Mouse (Mus musculus) limb, embryonic 10.5 days (tissue): ENCODE results near the gene Birc2. TPM values are rescaled to one million over a fixed set of nuclear protein-coding genes. Genes with fewer than 3 reads are reported as not detected.

Experiments used
- DNase-seq: peaks from one replicate; pipeline ENCODE4 v3.0.0-alpha.2; 2017; ENCODE audit warnings: low spot score
- H3K27ac ChIP-seq: fragments of 300-500 bp; sonication (generic); 2 replicates; pipeline ENCODE4 v1.5.1; 2016; ENCODE audit warnings: mild to moderate bottlenecking
- H3K27me3 ChIP-seq: fragments of 300-500 bp; sonication (generic); 2 replicates; pipeline ENCODE4 v1.6.1; 2016; ENCODE audit warnings: low read depth, mild to moderate bottlenecking; ENCODE audit not compliant: poor library complexity, severe bottlenecking
- H3K36me3 ChIP-seq: fragments of 300-500 bp; sonication (generic); 2 replicates; pipeline ENCODE4 v1.6.1; 2016; ENCODE audit warnings: mild to moderate bottlenecking, moderate library complexity
- H3K4me1 ChIP-seq: fragments of 300-500 bp; sonication (generic); 2 replicates; pipeline ENCODE4 v1.6.1; 2016
- H3K4me3 ChIP-seq: fragments of 300-500 bp; sonication (generic); 2 replicates; pipeline ENCODE4 v1.5.1; 2016; ENCODE audit warnings: mild to moderate bottlenecking, moderate library complexity
- H3K9me3 ChIP-seq: fragments of 300-500 bp; sonication (generic); replicated peaks from 2 replicates; pipeline ENCODE4 v1.6.1; 2016; ENCODE audit warnings: mild to moderate bottlenecking
- WGBS: fragments of 180-500 bp; shearing (Covaris S2); methylation state at CpG from one replicate; pipeline ENCODE4 v1.1.7; 2016; 5-methylcytosine and 5-hydroxymethylcytosine counted together
- polyA plus RNA-seq: library from polyadenylated mRNA; unstranded; fragments of >200 nt; fragmentation: Nextera tagmentation; extraction: Ambion mirVana; gene quantifications from 2 replicates; pipeline ENCODE4 v1.2.1, GENCODE M21; 2016

Gene Birc2
- polyA plus RNA-seq, 1 experiment from 2014 or later = 37.6 TPM

DNA sequence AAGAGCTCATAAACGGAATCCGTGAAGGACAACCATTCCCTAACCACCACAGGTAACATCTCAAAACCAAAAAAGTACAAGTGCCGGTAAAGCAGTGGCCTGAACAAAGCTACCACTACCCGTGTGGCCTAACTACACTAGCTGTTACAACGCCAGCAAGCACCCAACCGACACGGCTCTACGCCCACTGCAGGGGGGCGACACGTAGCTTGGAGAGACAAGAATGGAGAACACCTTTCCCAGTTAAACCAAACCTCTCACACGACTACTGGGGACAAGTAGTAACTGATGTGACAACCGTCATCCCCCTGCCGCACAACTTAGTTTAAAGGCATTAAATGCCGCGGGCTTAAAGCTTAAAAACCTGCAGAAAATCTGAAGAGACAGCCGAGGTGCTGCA, 533 bp downstream of the Birc2 start:
- peak overlapping the region; percentile 66 for H3K4me3 ChIP-seq
- H3K9me3 ChIP-seq = no peaks in the 10 kb centered on the region
- DNase-seq = peak; percentile 69
- WGBS = under 1% methylated on average over 16 of the region's 16 CpGs
- peaks cover 12% of the 10 kb centered on the region; the same call in 1 of the 2 replicates for H3K4me1 ChIP-seq
- no peaks in the 10 kb centered on the region for H3K27me3 ChIP-seq
- H3K27ac ChIP-seq = peak overlapping the region; percentile 96
- peaks cover 33% of the 10 kb centered on the region for H3K36me3 ChIP-seq

DNA sequence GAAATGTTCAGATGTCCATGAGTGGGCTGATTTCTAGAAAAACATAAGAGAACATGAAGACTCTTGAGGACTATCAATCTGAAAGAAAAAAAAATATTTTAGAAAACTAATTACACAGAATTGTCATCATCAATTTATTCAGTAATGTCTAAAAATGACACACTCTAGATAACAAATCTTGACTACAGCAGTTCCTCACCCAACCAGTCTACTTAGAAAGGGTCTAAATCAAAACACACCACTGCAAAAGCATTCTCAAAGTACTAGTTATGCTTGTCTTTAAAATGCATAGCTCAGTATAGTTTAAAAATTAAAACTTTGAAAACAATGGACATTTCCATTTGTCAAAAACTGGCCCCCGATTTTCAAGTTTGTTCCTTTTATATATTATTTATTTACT, 1.6 kb downstream of the Birc2 start:
- 81% methylated on average over 1 of the region's 1 CpGs for WGBS
- no peak for DNase-seq
- no peaks in the 10 kb centered on the region for H3K9me3 ChIP-seq
- no peak overlapping the region for H3K4me3 ChIP-seq
- H3K36me3 ChIP-seq = peaks cover 34% of the 10 kb centered on the region
- no peak overlapping the region for H3K27ac ChIP-seq
- H3K4me1 ChIP-seq = peaks cover 12% of the 10 kb centered on the region; the same call in 1 of the 2 replicates
- H3K27me3 ChIP-seq = no peaks in the 10 kb centered on the region

DNA sequence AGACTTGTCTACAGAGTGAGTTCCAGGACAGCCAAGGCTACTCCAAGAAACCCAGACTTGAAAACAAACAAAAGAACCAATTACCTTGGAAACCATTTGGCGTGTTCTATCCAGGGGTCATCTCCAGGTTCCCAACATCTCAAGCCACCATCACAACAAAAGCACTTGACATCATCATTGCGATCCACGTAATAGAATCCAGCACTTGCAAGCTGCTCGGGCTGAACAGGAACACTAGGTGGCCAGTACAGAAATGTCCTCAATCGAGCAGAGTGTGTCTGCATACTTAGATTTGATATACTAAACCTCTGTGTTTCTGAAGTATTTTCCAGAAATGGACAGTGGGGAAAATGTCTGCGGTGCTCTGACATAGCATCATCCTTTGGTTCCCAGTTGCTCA, 3.4 kb downstream of the Birc2 start:
- WGBS = 92% methylated on average over 6 of the region's 6 CpGs
- peaks cover 12% of the 10 kb centered on the region; the same call in 1 of the 2 replicates for H3K4me1 ChIP-seq
- H3K27ac ChIP-seq = no peak overlapping the region
- no peaks in the 10 kb centered on the region for H3K27me3 ChIP-seq
- H3K9me3 ChIP-seq = no peaks in the 10 kb centered on the region
- no peak for DNase-seq
- no peak overlapping the region for H3K4me3 ChIP-seq
- H3K36me3 ChIP-seq = peaks cover 46% of the 10 kb centered on the region

DNA sequence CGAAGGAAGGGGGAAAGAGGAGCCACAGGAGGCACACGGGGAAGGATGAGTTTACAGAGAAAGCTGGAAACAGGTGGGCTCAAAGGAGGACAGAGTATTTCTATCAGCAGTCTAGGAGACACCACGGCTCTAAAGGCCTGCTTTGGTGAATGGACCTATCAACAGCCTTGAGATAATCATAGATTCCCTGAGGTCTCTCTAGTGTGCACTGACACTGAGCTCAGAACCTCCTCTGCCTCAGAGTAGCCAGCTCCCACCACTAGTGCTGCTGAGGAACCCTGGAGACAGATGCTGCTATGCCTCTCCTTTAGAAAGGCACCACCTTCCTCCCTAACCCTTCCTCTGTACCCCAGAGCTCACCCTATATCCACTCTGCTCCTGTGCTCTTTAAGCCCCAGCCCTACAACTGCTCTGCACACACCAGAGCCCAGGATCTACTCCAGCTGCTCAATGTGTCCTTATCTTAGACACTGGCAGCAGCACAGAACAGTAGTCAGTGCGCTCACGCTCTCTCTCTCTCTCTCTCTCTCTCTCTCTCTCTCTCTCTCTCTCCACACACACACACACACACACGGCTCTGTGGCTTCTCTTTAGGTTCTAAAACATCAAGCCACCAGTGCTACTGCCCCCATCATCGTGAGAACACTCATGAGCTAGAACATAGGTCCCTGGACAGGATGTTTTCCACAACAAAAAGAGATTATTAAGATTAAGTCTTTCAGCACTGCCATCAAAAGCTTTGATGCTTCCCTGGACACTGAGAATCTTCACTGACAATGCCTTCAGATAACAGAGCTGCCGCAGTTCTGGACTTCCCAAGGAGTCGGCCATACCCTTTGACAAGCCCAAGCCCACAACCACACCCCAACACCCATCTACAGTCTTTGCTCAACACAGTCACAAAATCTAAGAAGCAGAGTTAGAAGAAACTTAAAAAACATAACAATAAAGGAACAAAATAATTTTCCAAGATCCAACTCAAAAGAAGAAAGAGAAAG, 7.0 kb downstream of the Birc2 start:
- Histone ChIP-seq H3K27me3 (no peaks in the 10 kb centered on the region), H3K4me3 (no peak overlapping the region), H3K27ac (no peak overlapping the region), H3K4me1 (peaks cover 9% of the 10 kb centered on the region; the same call in 1 of the 2 replicates), H3K36me3 (peaks cover 71% of the 10 kb centered on the region), H3K9me3 (no peaks in the 10 kb centered on the region)
- DNase-seq = no peak
- WGBS = 83% methylated on average over 9 of the region's 9 CpGs

DNA sequence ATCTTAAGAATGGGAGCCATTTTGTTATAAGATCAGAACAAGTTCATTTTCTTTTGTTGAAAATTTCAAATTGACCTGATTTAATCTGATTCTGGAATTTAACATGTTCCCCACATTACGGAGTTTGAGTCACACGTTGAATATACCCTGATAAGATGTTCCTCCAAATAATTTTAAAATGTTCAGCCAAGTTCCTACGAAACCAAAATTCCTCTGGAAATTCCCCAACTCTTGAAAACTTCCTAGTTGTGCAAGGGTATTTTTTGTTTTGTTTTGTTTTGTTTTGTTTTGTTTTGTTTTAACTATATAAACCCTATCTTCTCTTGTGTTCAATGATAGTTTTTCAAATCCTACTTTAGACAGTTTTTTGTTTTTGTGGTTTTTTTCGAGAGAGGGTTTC, 8.2 kb downstream of the Birc2 start:
- Histone ChIP-seq H3K36me3 (peaks cover 67% of the 10 kb centered on the region), H3K4me1 (peaks cover 6% of the 10 kb centered on the region; the same call in 1 of the 2 replicates), H3K27me3 (no peaks in the 10 kb centered on the region), H3K9me3 (no peaks in the 10 kb centered on the region), H3K4me3 (no peak overlapping the region), H3K27ac (no peak overlapping the region)
- 95% methylated on average over 4 of the region's 4 CpGs for WGBS
- DNase-seq = no peak

DNA sequence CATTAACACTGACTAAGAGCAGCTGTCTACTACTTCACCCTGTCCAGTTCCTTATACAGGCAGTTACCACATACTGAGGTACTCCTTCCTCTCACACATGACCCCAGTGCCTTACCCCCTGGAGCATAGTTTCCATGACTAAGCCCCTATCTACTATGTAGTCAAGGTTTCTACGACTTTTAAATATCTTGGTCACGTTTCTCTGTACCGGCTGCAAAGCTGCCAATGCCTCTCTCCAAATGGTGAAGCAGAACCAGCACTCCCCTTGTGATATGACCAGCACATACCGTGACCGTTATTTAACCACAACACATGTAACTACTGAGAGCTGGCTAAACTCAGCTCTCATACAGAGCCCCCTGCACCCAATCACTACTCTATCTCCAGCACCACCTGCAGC, 11.9 kb downstream of the Birc2 start:
- 97% methylated on average over 5 of the region's 5 CpGs for WGBS
- no peak overlapping the region for H3K4me3 ChIP-seq
- peaks cover 77% of the 10 kb centered on the region for H3K36me3 ChIP-seq
- no peaks in the 10 kb centered on the region for H3K4me1 ChIP-seq
- H3K27ac ChIP-seq = no peak overlapping the region
- DNase-seq = no peak
- H3K9me3 ChIP-seq = no peaks in the 10 kb centered on the region
- H3K27me3 ChIP-seq = no peaks in the 10 kb centered on the region

DNA sequence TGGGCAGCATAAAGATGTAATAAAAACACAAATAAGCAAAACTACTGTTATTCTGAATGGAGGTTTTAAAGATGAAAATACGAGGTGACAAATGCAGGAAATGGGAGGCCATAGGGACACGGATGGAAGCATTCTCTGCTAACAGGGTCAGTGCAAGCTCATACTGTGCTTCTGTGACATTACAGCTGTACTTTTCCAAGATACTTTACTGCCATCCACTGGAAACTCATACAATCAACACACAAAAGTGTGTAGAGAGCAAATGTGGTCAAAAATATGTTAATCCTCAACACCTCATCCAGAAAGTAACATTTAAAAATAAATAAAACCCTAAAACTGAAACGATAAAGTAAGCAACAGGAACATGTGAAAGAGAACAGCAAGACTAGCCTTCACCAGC, 14.1 kb downstream of the Birc2 start:
- Histone ChIP-seq H3K4me3 (no peak overlapping the region), H3K9me3 (no peaks in the 10 kb centered on the region), H3K27ac (no peak overlapping the region), H3K36me3 (peaks cover 84% of the 10 kb centered on the region), H3K4me1 (no peaks in the 10 kb centered on the region), H3K27me3 (no peaks in the 10 kb centered on the region)
- WGBS = 92% methylated on average over 3 of the region's 3 CpGs
- DNase-seq = no peak

DNA sequence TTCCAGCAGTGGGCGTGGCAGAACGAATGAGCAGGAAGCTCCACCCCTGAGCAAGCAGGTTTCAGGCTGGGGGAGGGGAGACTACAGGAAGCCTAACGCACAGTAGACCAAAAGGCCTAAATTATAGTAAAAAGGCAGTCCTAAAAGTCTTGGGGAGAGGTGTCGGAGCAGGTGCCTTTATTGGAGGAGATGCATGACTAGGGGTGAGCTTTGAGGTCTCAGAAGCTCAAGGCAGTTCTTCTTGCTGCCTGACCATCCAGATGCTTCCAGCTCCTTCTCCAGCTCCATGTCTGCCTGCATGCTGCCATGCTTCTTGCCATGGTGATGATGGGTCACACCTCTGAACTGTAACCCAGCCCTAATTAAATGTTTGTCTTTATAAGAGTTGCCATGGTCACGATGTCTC, 31.8 kb downstream of the Birc2 start:
- Histone ChIP-seq H3K4me3 (no peak overlapping the region), H3K36me3 (no peaks in the 10 kb centered on the region), H3K4me1 (no peaks in the 10 kb centered on the region), H3K9me3 (no peaks in the 10 kb centered on the region), H3K27me3 (no peaks in the 10 kb centered on the region), H3K27ac (no peak overlapping the region)
- DNase-seq = peak; percentile 33
- 54% methylated on average over 5 of the region's 5 CpGs for WGBS

DNA sequence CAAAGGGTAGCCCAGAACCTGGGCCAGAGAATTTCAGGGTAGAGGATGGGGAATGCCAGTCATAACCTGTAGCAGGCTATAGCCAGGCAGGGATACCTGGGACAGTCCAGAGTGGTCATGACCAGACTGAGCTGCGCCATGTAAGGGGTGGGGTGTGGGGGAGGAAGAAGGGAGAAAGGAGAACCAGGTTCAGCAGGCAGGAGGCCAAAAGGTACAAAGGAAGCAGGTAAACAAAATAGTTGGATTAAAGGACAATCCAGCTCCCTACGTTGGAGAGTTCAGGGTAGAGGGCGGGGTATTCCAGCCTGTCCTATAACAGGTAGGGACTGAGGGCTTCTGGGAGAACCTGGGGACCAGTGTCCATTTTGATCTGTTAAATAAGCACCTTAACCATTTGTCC, 38.3 kb downstream of the Birc2 start:
- H3K4me1 ChIP-seq = no peaks in the 10 kb centered on the region
- no peak overlapping the region for H3K4me3 ChIP-seq
- WGBS = 86% methylated on average over 3 of the region's 3 CpGs
- H3K27ac ChIP-seq = no peak overlapping the region
- peaks cover 16% of the 10 kb centered on the region for H3K36me3 ChIP-seq
- H3K9me3 ChIP-seq = no peaks in the 10 kb centered on the region
- DNase-seq = peak; percentile 23
- no peaks in the 10 kb centered on the region for H3K27me3 ChIP-seq

DNA sequence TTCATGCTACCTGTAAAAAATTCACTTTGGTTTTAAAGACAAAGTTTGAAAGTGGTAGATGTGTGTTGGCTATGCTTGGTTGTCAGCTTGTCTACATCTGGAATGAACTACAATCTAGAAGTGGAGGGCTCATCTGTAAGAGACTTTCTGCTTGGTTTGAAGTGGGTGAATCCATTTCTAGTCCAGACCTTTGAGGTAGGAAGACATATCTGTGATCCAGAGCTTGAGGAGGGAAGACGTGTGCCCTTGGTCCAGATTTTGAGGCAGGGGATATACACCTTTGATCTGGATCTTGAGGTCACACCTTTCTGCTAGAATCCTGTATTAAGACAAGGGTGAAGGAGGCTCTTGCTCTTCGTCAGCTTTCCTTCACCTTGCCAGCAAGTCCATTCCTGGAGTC, 39.3 kb downstream of the Birc2 start:
- H3K4me3 ChIP-seq = no peak overlapping the region
- H3K27me3 ChIP-seq = no peaks in the 10 kb centered on the region
- H3K4me1 ChIP-seq = no peaks in the 10 kb centered on the region
- peaks cover 26% of the 10 kb centered on the region for H3K36me3 ChIP-seq
- WGBS = 92% methylated on average over 2 of the region's 2 CpGs
- peak; percentile 19 for DNase-seq
- H3K9me3 ChIP-seq = no peaks in the 10 kb centered on the region
- H3K27ac ChIP-seq = no peak overlapping the region

DNA sequence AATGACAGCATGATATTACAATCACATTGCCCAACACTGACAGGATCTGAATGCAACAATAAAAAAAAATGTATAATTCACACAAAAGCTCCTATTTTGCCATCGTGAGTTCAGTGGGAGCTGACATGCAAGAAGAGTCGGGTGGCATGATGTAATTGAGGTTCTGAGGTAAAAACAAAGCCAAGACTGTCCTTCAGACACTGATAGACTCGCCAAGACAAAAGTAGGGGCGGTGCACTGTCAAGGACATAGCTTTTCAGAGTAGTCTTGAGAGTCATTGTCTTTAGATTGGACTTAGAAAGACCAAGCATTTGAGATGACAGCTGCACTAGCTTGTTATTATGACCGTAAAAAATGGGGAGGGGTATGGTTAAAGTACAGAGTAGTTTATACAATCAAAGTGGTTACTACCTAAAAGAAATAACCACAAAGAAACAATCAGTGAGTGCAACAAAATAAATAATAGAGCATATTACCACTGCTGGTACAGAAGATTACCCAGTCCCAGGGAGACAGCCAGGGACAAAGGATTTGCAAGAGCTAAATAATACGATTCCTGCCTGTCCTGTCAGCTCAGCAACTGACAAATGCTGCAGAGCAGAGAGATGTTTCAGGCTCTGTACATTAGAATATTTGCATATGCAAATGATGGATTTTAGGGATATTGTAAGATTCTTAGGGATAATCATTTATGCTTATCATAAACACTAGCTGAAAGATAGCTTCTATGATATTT, 40.6 kb downstream of the Birc2 start:
- Histone ChIP-seq H3K27ac (no peak overlapping the region), H3K9me3 (no peaks in the 10 kb centered on the region), H3K36me3 (peaks cover 38% of the 10 kb centered on the region), H3K27me3 (no peaks in the 10 kb centered on the region), H3K4me3 (no peak overlapping the region), H3K4me1 (no peaks in the 10 kb centered on the region)
- WGBS = 83% methylated on average over 6 of the region's 6 CpGs
- no peak for DNase-seq

DNA sequence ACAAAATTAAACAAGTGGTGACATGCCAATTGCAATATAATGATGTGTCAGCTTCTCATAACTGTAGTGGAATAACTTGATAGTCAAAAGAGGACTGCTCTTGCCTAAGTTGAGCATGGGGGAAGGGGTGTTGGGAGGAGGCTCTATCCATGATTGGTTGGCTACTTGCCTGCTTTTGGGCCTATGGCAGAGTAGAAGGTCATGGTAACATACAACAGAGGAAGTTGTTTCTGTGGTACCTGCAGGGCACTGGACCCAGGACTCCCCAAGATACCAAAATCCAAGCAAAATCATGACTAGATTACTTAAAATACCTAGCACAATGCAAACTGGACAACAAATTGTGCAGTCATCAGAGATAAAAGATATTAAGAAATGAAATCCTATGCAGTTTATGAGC, 41.3 kb downstream of the Birc2 start:
- Histone ChIP-seq H3K27ac (no peak overlapping the region), H3K4me1 (no peaks in the 10 kb centered on the region), H3K36me3 (peaks cover 46% of the 10 kb centered on the region), H3K27me3 (no peaks in the 10 kb centered on the region), H3K4me3 (no peak overlapping the region), H3K9me3 (no peaks in the 10 kb centered on the region)
- DNase-seq = no peak

DNA sequence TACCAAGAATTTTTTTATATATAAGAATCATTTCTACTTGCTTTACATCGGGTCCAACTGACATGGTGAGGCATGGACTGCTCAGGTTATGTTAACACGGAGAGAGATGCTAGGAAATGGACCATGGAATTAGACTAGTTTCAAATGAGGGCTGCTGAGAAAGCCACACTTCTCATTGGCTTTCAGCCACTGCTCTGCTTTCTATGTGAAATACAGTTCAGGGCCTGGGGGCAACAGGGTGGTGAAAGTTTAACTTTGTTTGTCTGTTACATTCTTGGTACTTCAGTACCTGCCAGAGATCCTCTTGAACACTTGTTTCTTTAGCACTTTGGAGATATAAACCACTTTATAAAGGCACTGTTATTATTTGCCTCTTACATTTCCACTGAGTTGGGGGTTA, 43.3 kb downstream of the Birc2 start:
- Histone ChIP-seq H3K9me3 (no peaks in the 10 kb centered on the region), H3K4me1 (no peaks in the 10 kb centered on the region), H3K36me3 (peaks cover 53% of the 10 kb centered on the region), H3K27me3 (no peaks in the 10 kb centered on the region), H3K27ac (no peak overlapping the region), H3K4me3 (no peak overlapping the region)
- DNase-seq = no peak
- WGBS = 89% methylated on average over 2 of the region's 2 CpGs
